Mouse (Mus musculus) neural tube, embryonic 11.5 days (tissue): Measurements from ENCODE around the gene 2010003K11Rik. TPM values are rescaled to one million over a fixed set of nuclear protein-coding genes. Genes with fewer than 3 reads are reported as not detected.

Experiments used
- ATAC-seq: fragments of 200-750 bp; cut with Nextera tagmentation; 2 replicates; pipeline ENCODE4 v1.8.0; 2017; ENCODE audit warnings: moderate number of reproducible peaks, mild to moderate bottlenecking, moderate TSS enrichment, moderate library complexity; ENCODE audit not compliant: insufficient read depth, low FRiP score, low TSS enrichment
- DNase-seq: peaks from one replicate; pipeline ENCODE4 v3.0.0-alpha.2; 2015; ENCODE audit warnings: low spot score
- H3K27ac ChIP-seq: fragments of 300-500 bp; sonication (generic); 2 replicates; pipeline ENCODE4 v1.5.1; 2014; ENCODE audit warnings: low read depth, mild to moderate bottlenecking, low read length
- H3K27me3 ChIP-seq: fragments of 300-500 bp; sonication (generic); 2 replicates; pipeline ENCODE4 v1.6.1; 2014; ENCODE audit warnings: mild to moderate bottlenecking, low read length, mixed read lengths; ENCODE audit not compliant: control insufficient read depth, insufficient read depth
- H3K36me3 ChIP-seq: fragments of 300-500 bp; sonication (generic); 2 replicates; pipeline ENCODE4 v1.6.1; 2014; ENCODE audit warnings: mild to moderate bottlenecking, low read length, moderate library complexity, mixed read lengths; ENCODE audit not compliant: control insufficient read depth, insufficient read depth
- H3K4me1 ChIP-seq: fragments of 300-500 bp; sonication (generic); 2 replicates; pipeline ENCODE4 v1.6.1; 2014; ENCODE audit warnings: low read length, mixed read lengths; ENCODE audit not compliant: control insufficient read depth, insufficient read depth
- H3K4me2 ChIP-seq: fragments of 300-500 bp; sonication (generic); 2 replicates; pipeline ENCODE4 v1.6.1; 2014; ENCODE audit warnings: low read depth, mild to moderate bottlenecking, moderate library complexity
- H3K4me3 ChIP-seq: fragments of 300-500 bp; sonication (generic); 2 replicates; pipeline ENCODE4 v1.5.1; 2014; ENCODE audit warnings: low read depth, low read length
- H3K9ac ChIP-seq: fragments of 300-500 bp; sonication (generic); 2 replicates; pipeline ENCODE4 v1.6.1; 2014; ENCODE audit warnings: mild to moderate bottlenecking, low read length
- H3K9me3 ChIP-seq: fragments of 300-500 bp; sonication (generic); 2 replicates; pipeline ENCODE4 v1.6.1; 2016; ENCODE audit warnings: low read length; ENCODE audit not compliant: control insufficient read depth
- WGBS: fragments of 180-500 bp; shearing (Covaris S2); extraction: QIAGEN DNeasy Blood & Tissue Kit; methylation state at CpG from one replicate; pipeline ENCODE4 v1.1.7; 2014; 5-methylcytosine and 5-hydroxymethylcytosine counted together
- polyA plus RNA-seq: library from polyadenylated mRNA; unstranded; fragments of >200 nt; fragmentation: Nextera tagmentation; extraction: Ambion mirVana; gene quantifications from 2 replicates; pipeline ENCODE4 v1.2.1, GENCODE M21; 2014

The 2010003K11Rik gene
- polyA plus RNA-seq, 1 experiment from 2014 or later, result not detected

DNA sequence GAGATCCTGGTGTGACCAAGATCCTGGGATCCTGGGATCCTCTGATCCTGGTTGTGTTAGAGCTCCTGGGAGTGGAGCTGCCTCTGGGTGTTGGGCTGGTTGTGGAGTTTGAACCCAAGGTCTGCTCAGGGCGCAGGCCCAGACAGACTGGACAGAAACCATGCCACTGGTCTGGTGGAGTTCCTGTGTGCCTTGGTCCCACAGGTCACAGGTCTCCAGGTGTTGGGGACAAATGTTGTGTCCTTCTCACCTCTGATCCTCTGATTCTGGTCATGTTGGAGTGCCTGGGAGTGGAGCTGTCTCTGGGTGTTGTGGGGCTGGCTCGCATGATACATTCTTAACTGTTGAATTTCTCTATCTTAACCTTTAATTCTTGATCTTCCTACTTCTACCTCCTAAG is 36.3 kb upstream of the 2010003K11Rik start:
- no peak overlapping the region for H3K27ac ChIP-seq
- no peaks in the 10 kb centered on the region for H3K4me1 ChIP-seq
- no peaks in the 10 kb centered on the region for H3K27me3 ChIP-seq
- H3K36me3 ChIP-seq, result no peaks in the 10 kb centered on the region
- no peak overlapping the region for H3K9ac ChIP-seq
- ATAC-seq (no peak), DNase-seq (no peak)
- H3K9me3 ChIP-seq, result no peaks in the 10 kb centered on the region
- H3K4me3 ChIP-seq, result no peak overlapping the region
- H3K4me2 ChIP-seq, result no peak overlapping the region
- WGBS, result 89% methylated on average over 2 of the region's 2 CpGs

DNA sequence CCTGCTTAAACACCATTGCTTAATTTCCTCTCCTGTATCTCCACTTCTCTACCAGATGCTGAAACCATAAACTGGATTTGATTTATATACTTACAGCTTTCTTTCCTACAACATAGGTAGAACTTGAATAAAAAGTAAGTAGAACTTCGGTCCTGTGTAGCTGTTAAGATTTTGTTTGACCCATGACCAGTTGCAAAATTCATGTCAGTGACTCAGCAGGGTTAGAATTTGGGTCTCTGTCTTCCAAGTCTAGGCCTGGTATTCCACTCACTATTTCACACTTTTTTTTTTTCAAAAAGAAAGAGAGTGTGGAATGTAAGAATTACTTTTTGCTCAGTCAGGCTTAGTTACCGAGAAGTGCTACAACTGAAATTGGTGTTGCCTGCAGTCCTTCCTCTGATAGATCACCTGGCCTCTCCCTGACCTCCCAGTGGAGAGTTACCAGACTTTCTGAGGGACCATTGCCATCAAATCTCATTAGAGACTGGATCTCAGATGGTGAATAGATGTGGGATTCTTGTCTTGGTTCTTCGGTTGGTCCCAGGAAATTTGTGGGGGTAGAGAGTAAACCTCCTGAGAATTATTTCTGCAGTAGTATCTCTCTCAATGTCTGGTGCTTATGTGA is 23.2 kb upstream of the 2010003K11Rik start:
- no peak overlapping the region for H3K9ac ChIP-seq
- no peaks in the 10 kb centered on the region for H3K36me3 ChIP-seq
- WGBS, result 85% methylated on average over 3 of the region's 3 CpGs
- H3K27me3 ChIP-seq, result no peaks in the 10 kb centered on the region
- H3K4me1 ChIP-seq, result no peaks in the 10 kb centered on the region
- H3K27ac ChIP-seq, result no peak overlapping the region
- H3K9me3 ChIP-seq, result no peaks in the 10 kb centered on the region
- DNase-seq (no peak), ATAC-seq (no peak)
- no peak overlapping the region for H3K4me2 ChIP-seq
- H3K4me3 ChIP-seq, result no peak overlapping the region

DNA sequence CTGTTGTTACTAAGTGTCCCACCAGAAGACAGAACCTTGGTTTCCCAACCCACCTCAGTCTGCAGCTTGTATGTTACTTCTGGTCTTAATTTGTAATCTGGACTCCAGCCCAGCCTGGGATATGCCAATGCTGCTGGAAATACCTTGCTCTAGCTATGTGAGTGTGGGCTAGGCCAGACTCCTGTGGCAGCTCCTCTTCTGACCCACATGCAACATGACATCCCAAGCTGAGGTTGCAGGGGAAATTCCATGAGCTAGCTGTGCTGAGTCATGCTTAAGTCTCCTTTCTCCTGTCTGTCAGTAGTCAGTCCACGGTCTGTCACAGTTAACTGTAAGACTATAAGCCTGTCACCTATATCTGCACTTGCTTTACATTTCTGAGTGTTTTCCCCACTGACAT is 19.1 kb upstream of the 2010003K11Rik start:
- no peak overlapping the region for H3K9ac ChIP-seq
- no peak overlapping the region for H3K4me3 ChIP-seq
- no peak overlapping the region for H3K4me2 ChIP-seq
- H3K27me3 ChIP-seq, result no peaks in the 10 kb centered on the region
- WGBS, result 74% methylated on average over 1 of the region's 1 CpGs
- H3K9me3 ChIP-seq, result no peaks in the 10 kb centered on the region
- no peak overlapping the region for H3K27ac ChIP-seq
- DNase-seq, result no peak
- peaks cover 3% of the 10 kb centered on the region; the same call in 1 of the 2 replicates for H3K4me1 ChIP-seq
- no peak for ATAC-seq
- no peaks in the 10 kb centered on the region for H3K36me3 ChIP-seq

DNA sequence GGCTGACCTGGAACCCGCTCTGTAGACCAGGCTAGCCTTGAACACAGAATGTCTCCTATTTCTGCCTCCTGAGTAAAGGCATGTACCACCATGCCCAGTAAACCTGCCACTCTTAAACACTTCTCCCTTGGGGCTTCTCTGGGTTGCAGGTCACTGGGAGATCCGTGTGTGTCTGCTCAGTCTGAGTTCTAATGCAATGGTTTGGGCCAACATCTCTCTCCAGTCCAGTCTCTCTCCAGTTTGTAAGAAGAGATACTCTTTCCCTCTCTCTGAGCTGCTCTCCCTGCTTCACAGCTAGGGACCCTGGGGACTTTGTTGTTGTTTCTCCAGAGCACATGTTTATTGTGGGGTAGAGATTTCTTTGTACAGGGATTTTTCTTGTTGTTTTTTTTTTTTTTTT is 17.9 kb upstream of the 2010003K11Rik start:
- Histone ChIP-seq H3K27me3 (no peaks in the 10 kb centered on the region), H3K4me2 (no peak overlapping the region), H3K4me3 (no peak overlapping the region), H3K9ac (no peak overlapping the region), H3K4me1 (peaks cover 3% of the 10 kb centered on the region; the same call in 1 of the 2 replicates), H3K9me3 (no peaks in the 10 kb centered on the region), H3K36me3 (no peaks in the 10 kb centered on the region), H3K27ac (no peak overlapping the region)
- DNase-seq (no peak), ATAC-seq (no peak)
- 67% methylated on average over 2 of the region's 2 CpGs for WGBS

DNA sequence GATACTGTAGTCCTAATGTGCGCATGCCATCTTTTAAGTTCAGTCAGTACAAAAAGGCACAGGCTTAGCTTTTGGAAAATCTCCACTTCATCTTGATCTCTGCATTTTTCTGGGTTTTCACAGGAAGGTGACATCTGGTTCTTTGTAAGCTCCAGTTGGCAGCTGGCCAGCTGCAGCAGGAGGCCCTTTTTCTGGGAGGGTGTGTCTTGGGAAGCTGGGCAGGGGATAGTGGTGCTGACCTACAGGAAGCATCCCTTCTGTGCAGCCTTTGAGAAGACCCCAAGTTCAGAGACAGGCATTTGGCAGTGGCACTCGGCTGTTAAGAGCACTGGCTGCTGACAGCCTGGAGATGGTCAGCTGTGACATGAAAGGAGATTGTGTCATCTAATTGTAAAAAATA is 17.4 kb upstream of the 2010003K11Rik start:
- no peaks in the 10 kb centered on the region for H3K27me3 ChIP-seq

DNA sequence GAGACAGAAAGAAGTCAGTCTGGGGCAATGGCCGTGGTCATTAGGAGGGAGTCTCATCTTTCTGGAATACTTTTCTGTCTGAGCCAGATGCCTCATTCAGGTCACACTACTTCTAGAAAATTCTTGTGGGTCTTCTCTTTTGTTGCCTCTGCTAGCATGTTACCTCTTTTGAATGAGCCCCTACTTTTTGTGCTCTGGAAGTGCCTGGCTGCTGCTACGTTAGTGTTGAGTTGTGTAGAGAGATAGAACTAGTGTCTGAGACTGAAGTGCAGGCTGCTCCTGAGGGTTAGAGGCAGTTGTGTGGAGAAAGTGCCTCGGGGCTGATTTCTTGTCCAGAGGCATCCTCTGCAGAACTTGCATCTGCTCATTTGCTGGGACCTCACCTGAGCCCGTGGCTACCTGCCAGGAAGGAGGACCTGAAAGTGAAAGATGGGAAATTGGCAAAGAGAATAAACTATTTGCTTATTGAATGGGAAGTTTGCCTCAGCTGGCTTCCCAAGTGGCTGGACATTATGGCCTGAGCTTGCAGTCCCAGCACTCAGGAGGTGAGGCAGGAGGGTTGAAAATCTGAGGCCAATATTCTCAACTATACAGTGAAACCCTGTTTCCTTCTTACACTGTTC is 15.0 kb upstream of the 2010003K11Rik start:
- DNase-seq (no peak), ATAC-seq (no peak)
- Histone ChIP-seq H3K4me1 (peaks cover 9% of the 10 kb centered on the region), H3K27ac (no peak overlapping the region), H3K9ac (no peak overlapping the region), H3K9me3 (no peaks in the 10 kb centered on the region), H3K4me2 (no peak overlapping the region), H3K36me3 (no peaks in the 10 kb centered on the region), H3K27me3 (no peaks in the 10 kb centered on the region), H3K4me3 (no peak overlapping the region)
- 79% methylated on average over 4 of the region's 4 CpGs for WGBS

More for the DNA sequence above, 17.4 kb upstream of the 2010003K11Rik start:
- WGBS, result 52% methylated on average over 2 of the region's 2 CpGs
- peak; percentile 50 for DNase-seq
- no peak overlapping the region for H3K9ac ChIP-seq
- H3K4me1 ChIP-seq, result peaks cover 6% of the 10 kb centered on the region; the same call in 1 of the 2 replicates
- H3K4me3 ChIP-seq, result no peak overlapping the region
- H3K36me3 ChIP-seq, result no peaks in the 10 kb centered on the region
- no peak for ATAC-seq
- no peak overlapping the region for H3K27ac ChIP-seq
- no peak overlapping the region for H3K4me2 ChIP-seq
- H3K9me3 ChIP-seq, result no peaks in the 10 kb centered on the region

DNA sequence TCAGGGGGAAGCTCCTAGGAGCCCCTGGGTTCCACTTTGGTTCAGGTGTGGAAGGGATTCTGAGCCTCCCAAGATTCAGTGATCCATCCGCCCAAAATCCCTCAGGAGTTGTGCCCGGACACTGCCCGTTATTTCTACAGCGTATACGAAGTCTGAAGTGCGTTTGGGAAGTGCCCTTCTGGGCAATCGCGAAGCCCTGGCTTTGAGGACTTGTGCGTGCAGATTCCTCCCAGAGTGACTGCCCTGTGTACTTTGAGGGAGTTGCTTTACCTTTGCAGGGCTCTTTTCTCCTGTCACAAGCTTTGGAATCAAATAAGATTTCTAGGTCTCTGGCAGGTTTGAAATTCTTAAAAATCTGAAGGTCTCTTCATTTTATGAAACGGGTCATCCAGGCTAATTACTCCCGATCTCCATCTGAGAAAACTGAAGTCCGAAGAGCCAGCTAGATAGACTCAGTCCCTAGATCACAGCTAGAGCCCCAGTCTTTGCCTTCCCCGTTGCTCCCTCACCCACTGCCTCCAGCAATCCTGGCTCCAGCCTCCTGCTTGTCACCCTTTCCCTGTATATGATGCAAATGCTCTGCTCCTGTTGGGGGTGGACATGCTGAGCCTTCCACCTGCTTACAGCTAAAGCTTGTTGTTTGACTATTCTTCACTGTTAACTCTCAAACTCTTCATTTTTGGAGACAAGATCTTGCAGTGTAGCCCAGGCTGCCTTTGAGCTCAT is 12.9 kb upstream of the 2010003K11Rik start:
- Histone ChIP-seq H3K4me2 (peak overlapping the region; percentile 81), H3K27me3 (no peaks in the 10 kb centered on the region), H3K27ac (no peak overlapping the region), H3K36me3 (no peaks in the 10 kb centered on the region), H3K4me3 (peak overlapping the region; percentile 70), H3K9me3 (no peaks in the 10 kb centered on the region), H3K9ac (peak overlapping the region; percentile 57), H3K4me1 (peaks cover 9% of the 10 kb centered on the region)
- ATAC-seq, result no peak
- 7% methylated on average over 13 of the region's 13 CpGs for WGBS
- DNase-seq, result no peak

DNA sequence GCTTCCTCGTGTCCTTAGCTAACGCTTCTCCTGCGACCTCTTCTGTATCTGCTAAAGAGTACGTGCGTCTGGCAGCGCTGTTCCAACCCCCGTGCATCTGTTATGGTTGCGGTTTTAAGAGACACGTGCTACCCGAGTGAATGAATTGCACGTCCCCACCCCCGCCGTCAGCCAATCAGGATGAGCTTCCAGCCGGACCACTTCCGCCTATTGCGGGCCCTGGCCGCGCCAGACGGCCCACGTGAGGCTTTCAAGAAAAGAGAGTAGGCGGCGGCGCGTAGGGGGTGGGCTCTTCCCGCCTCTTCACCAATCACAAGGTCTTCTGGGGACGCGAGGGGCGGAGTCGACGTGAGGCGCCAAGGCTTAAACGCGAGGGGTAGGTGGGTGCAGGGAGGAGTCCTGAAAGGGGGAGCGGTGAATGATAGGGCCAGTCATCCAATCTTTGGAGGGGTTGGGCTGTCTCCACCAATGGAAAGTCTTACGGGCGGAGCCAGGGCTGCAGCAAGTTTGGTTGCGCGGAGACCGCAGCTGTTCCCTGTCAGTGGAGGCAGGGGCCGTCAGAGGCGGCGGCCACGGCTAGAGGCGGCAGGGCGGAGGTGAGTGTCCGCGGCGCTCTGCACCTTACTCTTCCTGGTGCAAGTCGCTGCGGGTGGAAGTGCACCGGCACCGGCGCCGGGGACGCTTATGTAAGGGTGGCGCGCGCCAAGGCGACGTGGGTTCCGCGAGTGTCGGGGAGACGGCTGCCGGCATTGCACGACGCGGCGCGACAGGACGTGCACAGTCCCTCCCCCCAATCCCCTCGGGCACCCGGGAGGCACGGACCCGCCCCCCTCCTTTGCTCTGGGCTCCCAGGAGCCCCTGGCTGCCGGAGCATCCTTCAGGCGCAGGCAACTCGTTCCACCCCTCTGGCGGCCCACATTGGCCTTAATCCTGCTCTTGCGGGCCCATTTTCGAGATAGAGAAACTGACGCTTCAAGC is 11.9 kb upstream of the 2010003K11Rik start, which contains the start of gene Pcx:
Pcx (plus strand) TSS at position 487 of the 978 bp plus-strand sequence.
- peak; percentile 100 for DNase-seq
- H3K27ac ChIP-seq, result peak within 1 kb of the TSS; percentile 14; the same call in 1 of the 2 replicates
- no peaks in the 10 kb centered on the region for H3K9me3 ChIP-seq
- H3K4me3 ChIP-seq, result peak within 1 kb of the TSS; percentile 70
- peaks cover 6% of the 10 kb centered on the region; the same call in 1 of the 2 replicates for H3K4me1 ChIP-seq
- WGBS, result under 1% methylated on average over 79 of the region's 82 CpGs
- H3K4me2 ChIP-seq, result peak within 1 kb of the TSS; percentile 81
- H3K9ac ChIP-seq, result peak within 1 kb of the TSS; percentile 57
- ATAC-seq, result peak; percentile 100
- H3K36me3 ChIP-seq, result no peaks in the 10 kb centered on the region
- H3K27me3 ChIP-seq, result no peaks in the 10 kb centered on the region
